Mouse (Mus musculus) MEL (cell line): ENCODE measurements around the gene Yif1a. TPM values are rescaled to one million over a fixed set of nuclear protein-coding genes. Genes with fewer than 3 reads are reported as not detected.

Experiments
- DNase-seq: peaks from one replicate; pipeline ENCODE4 v3.0.0; 2011; ENCODE audit warnings: low read depth, low spot score
- H3K27ac ChIP-seq: 2 replicates; pipeline ENCODE4 v1.5.1; 2012; ENCODE audit warnings: low read depth, mild to moderate bottlenecking, control low read depth, low read length, moderate library complexity; ENCODE audit not compliant: control insufficient read depth
- H3K27me3 ChIP-seq, 2 experiments: fragments of 150-350 bp in 1 of 2; sonication (generic) in 1 of 2; 2 replicates each; pipeline ENCODE4 v1.6.1; 2012; ENCODE audit warnings: low read length in 2 of 2, mild to moderate bottlenecking in 2 of 2, improper control_type of control experiment in 1 of 2, moderate library complexity in 1 of 2; ENCODE audit not compliant: insufficient read depth in 2 of 2, control insufficient read depth in 1 of 2
- H3K36me3 ChIP-seq, 2 experiments: 2 replicates each; pipeline ENCODE4 v1.6.1; 2012 to 2014; ENCODE audit warnings: low read length in 2 of 2, improper control_type of control experiment in 1 of 2, inconsistent platforms in 1 of 2, mild to moderate bottlenecking in 1 of 2; ENCODE audit not compliant: insufficient read depth in 2 of 2, control insufficient read depth in 1 of 2
- H3K4me1 ChIP-seq, 2 experiments: fragments of 150-350 bp in 1 of 2; sonication (generic) in 1 of 2; 2 replicates each; pipeline ENCODE4 v1.6.1; 2012; ENCODE audit warnings: low read length in 2 of 2, improper control_type of control experiment in 1 of 2, mild to moderate bottlenecking in 1 of 2; ENCODE audit not compliant: insufficient read depth in 2 of 2, control insufficient read depth in 1 of 2
- H3K4me3 ChIP-seq, 2 experiments: fragments of 150-350 bp in 1 of 2; sonication (generic) in 1 of 2; 2 replicates each; pipeline ENCODE4 v1.5.1; 2012; ENCODE audit warnings: low read depth in 2 of 2, low read length in 2 of 2, mild to moderate bottlenecking in 2 of 2, moderate library complexity in 2 of 2, control low read depth in 1 of 2, improper control_type of control experiment in 1 of 2; ENCODE audit not compliant: control insufficient read depth in 1 of 2, insufficient read depth in 1 of 2
- H3K79me2 ChIP-seq: 2 replicates; pipeline ENCODE4 v1.6.1; 2012; ENCODE audit warnings: mild to moderate bottlenecking, low read length, moderate library complexity; ENCODE audit not compliant: control insufficient read depth, poor library complexity, insufficient read depth
- H3K9ac ChIP-seq: 2 replicates; pipeline ENCODE4 v1.6.1; 2012; ENCODE audit warnings: low read depth, mild to moderate bottlenecking, control low read depth, low read length, moderate library complexity; ENCODE audit not compliant: control insufficient read depth, poor library complexity, severe bottlenecking
- H3K9me3 ChIP-seq: fragments of 150-350 bp; sonication (generic); replicated peaks from 2 replicates; pipeline ENCODE4 v1.6.1; 2012; ENCODE audit warnings: mild to moderate bottlenecking, low read length, improper control_type of control experiment, moderate library complexity; ENCODE audit not compliant: insufficient read depth
- CHD1 ChIP-seq: IDR thresholded peaks from 2 replicates; pipeline ENCODE4 v1.6.1; 2012; ENCODE audit warnings: low read depth, mild to moderate bottlenecking, inconsistent platforms, low read length, improper control_type of control experiment
- ELF1 ChIP-seq: IDR thresholded peaks from 2 replicates; pipeline ENCODE4 v1.6.1; 2014; ENCODE audit warnings: low read depth, mild to moderate bottlenecking, inconsistent platforms, low read length, improper control_type of control experiment, moderate library complexity
- EP300 ChIP-seq, 2 experiments: IDR thresholded peaks; 2 replicates each; pipeline ENCODE4 v1.6.1; 2011; ENCODE audit warnings: improper control_type of control experiment in 2 of 2, low read length in 2 of 2, low read depth in 1 of 2, mild to moderate bottlenecking in 1 of 2
- GABPA ChIP-seq: IDR thresholded peaks from 2 replicates; pipeline ENCODE4 v1.6.1; 2012; ENCODE audit warnings: low read depth, mild to moderate bottlenecking, inconsistent platforms, low read length, improper control_type of control experiment, moderate library complexity
- HCFC1 ChIP-seq: IDR thresholded peaks from 2 replicates; pipeline ENCODE4 v1.6.1; 2012; ENCODE audit warnings: low read depth, mild to moderate bottlenecking, inconsistent platforms, low read length, improper control_type of control experiment, moderate library complexity
- JUND ChIP-seq: IDR thresholded peaks from 2 replicates; pipeline ENCODE4 v1.6.1; 2011; ENCODE audit warnings: low read depth, mild to moderate bottlenecking, improper control_type of control experiment, low read length
- KAT2A ChIP-seq: conservative IDR thresholded peaks from 2 replicates; pipeline ENCODE4 v1.6.1; 2012; ENCODE audit warnings: low read depth, low read length, improper control_type of control experiment, inconsistent platforms
- MAFK ChIP-seq: IDR thresholded peaks from 2 replicates; pipeline ENCODE4 v1.6.1; 2011; ENCODE audit warnings: low read depth, mild to moderate bottlenecking, low read length, improper control_type of control experiment, borderline replicate concordance
- MAX ChIP-seq: IDR thresholded peaks from 2 replicates; pipeline ENCODE4 v1.6.1; 2011; ENCODE audit warnings: low read length, improper control_type of control experiment
- MAZ ChIP-seq: IDR thresholded peaks from 2 replicates; pipeline ENCODE4 v1.6.1; 2012; ENCODE audit warnings: low read depth, mild to moderate bottlenecking, inconsistent platforms, low read length, improper control_type of control experiment
- MEF2A ChIP-seq: IDR thresholded peaks from 2 replicates; pipeline ENCODE4 v1.6.1; 2014; ENCODE audit warnings: low read depth, mild to moderate bottlenecking, inconsistent platforms, low read length, improper control_type of control experiment; ENCODE audit not compliant: poor library complexity, insufficient replicate concordance, severe bottlenecking; ENCODE audit errors: extremely low read depth
- MXI1 ChIP-seq: IDR thresholded peaks from 2 replicates; pipeline ENCODE4 v1.6.1; 2011; ENCODE audit warnings: mild to moderate bottlenecking, low read depth, low read length, improper control_type of control experiment
- MYB ChIP-seq: IDR thresholded peaks from 2 replicates; pipeline ENCODE4 v1.6.1; 2011; ENCODE audit warnings: mild to moderate bottlenecking, low read depth, low read length, improper control_type of control experiment
- MYC ChIP-seq: IDR thresholded peaks from 2 replicates; pipeline ENCODE4 v1.6.1; 2011; ENCODE audit warnings: low read depth, mild to moderate bottlenecking, low read length, improper control_type of control experiment, moderate library complexity
- NELFE ChIP-seq: IDR thresholded peaks from 2 replicates; pipeline ENCODE4 v1.6.1; 2011; ENCODE audit warnings: low read depth, low read length, improper control_type of control experiment
- RCOR1 ChIP-seq: IDR thresholded peaks from 2 replicates; pipeline ENCODE4 v1.6.1; 2012; ENCODE audit warnings: low read depth, mild to moderate bottlenecking, inconsistent platforms, low read length, improper control_type of control experiment
- SIN3A ChIP-seq: IDR thresholded peaks from 2 replicates; pipeline ENCODE4 v1.6.1; 2012; ENCODE audit warnings: low read length, improper control_type of control experiment, inconsistent platforms
- TAL1 ChIP-seq: IDR thresholded peaks from 2 replicates; pipeline ENCODE4 v1.6.1; 2012; ENCODE audit warnings: mild to moderate bottlenecking, inconsistent platforms, low read length, moderate library complexity, mixed read lengths
- TCF12 ChIP-seq: IDR thresholded peaks from 2 replicates; pipeline ENCODE4 v1.6.1; 2014; ENCODE audit warnings: low read depth, mild to moderate bottlenecking, inconsistent platforms, low read length, improper control_type of control experiment, moderate library complexity
- USF1 ChIP-seq: IDR thresholded peaks from 2 replicates; pipeline ENCODE4 v1.6.1; 2014; ENCODE audit warnings: low read depth, mild to moderate bottlenecking, inconsistent platforms, low read length, improper control_type of control experiment, moderate library complexity
- ZKSCAN1 ChIP-seq: IDR thresholded peaks from 2 replicates; pipeline ENCODE4 v1.6.1; 2012; ENCODE audit warnings: low read depth, mild to moderate bottlenecking, inconsistent platforms, low read length, improper control_type of control experiment, moderate library complexity
- ZNF384 ChIP-seq: IDR thresholded peaks from 2 replicates; pipeline ENCODE4 v1.6.1; 2012; ENCODE audit warnings: low read depth, mild to moderate bottlenecking, inconsistent platforms, low read length, improper control_type of control experiment
- polyA plus RNA-seq, 2 experiments: library from polyadenylated mRNA; stranded (reverse) in 1 of 2; unstranded in 1 of 2; fragments of >175 nt in 1 of 2; fragments of >200 nt in 1 of 2; gene quantifications; 2 replicates each; pipeline versions ENCODE4 v1.2.1 to v1.2.4; 2012; ENCODE audit warnings: low replicate concordance in 2 of 2, low read depth in 1 of 2; ENCODE audit not compliant: insufficient read length in 2 of 2, insufficient read depth in 1 of 2, missing spikeins in 1 of 2
- total RNA-seq: library from RNA; depleted of rRNA; stranded (reverse); fragments of 300-350 nt; gene quantifications from 2 replicates; pipeline ENCODE4 v1.2.3, GENCODE M21; 2012

Gene Yif1a
- total and polyA plus RNA-seq, 3 experiments, result 54.0 to 64.3 TPM; not detected in 1

GRCm38 (mm10) chr19:5051515-5051914, 36.8 kb upstream of the Yif1a start:
- H3K9me3 ChIP-seq, result no peaks in the 10 kb centered on the region
- H3K27me3 ChIP-seq, result no peaks in the 10 kb centered on the region
- TF ChIP-seq GABPA, result no peak
- TF ChIP-seq CHD1, result no peak
- TF ChIP-seq TCF12, result no peak
- TF ChIP-seq TAL1, result no peak
- TF ChIP-seq ELF1, result no peak
- TF ChIP-seq SIN3A, result no peak
- TF ChIP-seq MXI1, result no peak
- no peak for TF ChIP-seq MAX
- no peak for TF ChIP-seq KAT2A
- TF ChIP-seq JUND, result no peak
- TF ChIP-seq MYB, result no peak
- TF ChIP-seq, all 39 proteins: peak for 0
- no peak overlapping the region for H3K4me3 ChIP-seq
- no peaks in the 10 kb centered on the region for H3K79me2 ChIP-seq
- peaks cover 2 to 10% of the 10 kb centered on the region in 2 experiments; a peak in 3 of 4 replicates for H3K36me3 ChIP-seq
- no peak overlapping the region for H3K9ac ChIP-seq
- no peak for DNase-seq
- H3K4me1 ChIP-seq, result peaks cover 7 to 16% of the 10 kb centered on the region in 2 experiments; a peak in 3 of 4 replicates
- no peak overlapping the region for H3K27ac ChIP-seq

DNA sequence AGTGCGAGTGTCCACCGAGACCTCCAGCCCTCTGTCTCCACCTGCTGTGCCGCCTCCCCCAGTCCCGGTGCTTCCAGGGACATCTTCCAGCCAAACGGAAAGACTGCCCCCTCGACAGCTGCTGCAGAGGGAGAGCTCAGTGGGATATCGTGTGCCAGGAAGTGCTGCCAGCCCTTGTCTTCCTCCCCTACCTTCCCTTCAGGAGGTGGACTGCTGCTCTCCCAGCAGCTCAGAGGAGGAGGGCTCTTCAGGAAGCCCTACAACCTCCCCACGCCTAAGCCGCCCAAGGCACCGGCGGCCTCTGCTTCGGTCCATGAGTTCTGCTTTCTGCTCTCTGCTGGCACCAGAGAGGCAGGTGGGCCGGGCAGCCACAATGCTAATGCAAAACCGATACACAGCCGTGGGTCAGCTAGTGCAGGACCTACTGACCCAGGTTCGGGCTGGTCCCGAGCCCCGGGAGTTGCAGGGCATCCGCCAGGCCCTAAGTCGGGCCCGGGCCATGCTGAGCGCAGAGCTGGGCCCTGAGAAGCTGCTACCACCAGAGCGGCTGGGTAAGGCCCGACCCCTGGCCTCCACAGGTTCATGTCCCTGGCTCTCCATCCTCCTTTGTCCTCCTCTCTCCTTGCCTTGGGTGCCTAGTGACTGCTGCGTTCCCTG, 36.0 kb upstream of the Yif1a start:
- H3K27ac ChIP-seq, result no peak overlapping the region
- H3K4me3 ChIP-seq, result no peak overlapping the region
- no peaks in the 10 kb centered on the region for H3K27me3 ChIP-seq
- H3K9me3 ChIP-seq, result no peaks in the 10 kb centered on the region
- TF ChIP-seq TCF12 (no peak), EP300 (IDR thresholded peaks at IDR 0.05; ENCODE audit: low read depth in 1 of 2, low read length in 2 of 2) (no peak), NELFE (no peak), GABPA (no peak), ZKSCAN1 (no peak), ZNF384 (no peak), RCOR1 (no peak), MEF2A (no peak), HCFC1 (no peak), MYC (no peak), MAFK (no peak), KAT2A (no peak), CHD1 (no peak), MAZ (no peak), USF1 (no peak)
- TF ChIP-seq, all 39 proteins: peak for 0
- no peaks in the 10 kb centered on the region for H3K79me2 ChIP-seq
- DNase-seq, result no peak
- no peak overlapping the region for H3K9ac ChIP-seq
- peaks cover 2 to 12% of the 10 kb centered on the region in 2 experiments; a peak in 3 of 4 replicates for H3K36me3 ChIP-seq
- H3K4me1 ChIP-seq, result peaks cover 7 to 19% of the 10 kb centered on the region in 2 experiments; a peak in 3 of 4 replicates
